Mouse (Mus musculus): ENCODE results near the gene Iqch. TPM values are rescaled to one million over a fixed set of nuclear protein-coding genes. Genes with fewer than 3 reads are reported as not detected.

Iqch gene
- polyA plus RNA-seq, 1 experiment from 2014 or later = 0.15 TPM

- no peak for ATAC-seq
Measured at GRCm38 (mm10) chr9:63610231-63610630, 7.9 kb upstream of the Iqch start.

DNA sequence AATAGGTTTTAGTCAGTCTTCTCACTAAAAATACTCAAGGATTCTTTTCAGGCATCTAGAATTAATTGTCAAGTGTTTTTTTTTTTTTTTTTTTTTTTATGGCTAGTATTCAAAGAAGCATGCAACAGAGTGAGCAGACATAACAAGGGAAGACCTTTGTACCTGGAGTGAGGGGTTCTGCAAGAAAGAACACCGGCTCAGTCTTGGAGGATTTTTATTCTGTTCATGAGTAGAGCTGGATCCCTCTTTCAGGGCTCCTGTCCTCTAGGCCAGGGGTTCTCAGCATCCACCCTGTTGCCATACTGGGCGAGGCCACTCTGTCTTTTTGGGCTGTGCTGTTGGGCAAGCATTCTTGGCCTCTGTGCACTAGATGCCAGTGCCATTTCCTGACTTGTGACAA, 7.5 kb upstream of the Iqch start:
- H3K4me1 ChIP-seq (replicated peaks) = peaks cover 29% of the 10 kb centered on the region
- no peak overlapping the region for H3K9ac ChIP-seq (replicated peaks)
- no peaks in the 10 kb centered on the region for H3K27me3 ChIP-seq
- H3K4me3 ChIP-seq (replicated peaks) = no peak overlapping the region
- H3K36me3 ChIP-seq = no peaks in the 10 kb centered on the region
- no peak overlapping the region for H3K27ac ChIP-seq
- no peak overlapping the region for H3K4me2 ChIP-seq (replicated peaks)
- no peak for ATAC-seq
- 93% methylated on average over 2 of the region's 2 CpGs for WGBS
- no peaks in the 10 kb centered on the region for H3K9me3 ChIP-seq

More at GRCm38 (mm10) chr9:63610231-63610630, 7.9 kb upstream of the Iqch start:
- no peak overlapping the region for H3K27ac ChIP-seq
- WGBS = 88% methylated on average over 6 of the region's 6 CpGs
- no peak overlapping the region for H3K4me2 ChIP-seq (replicated peaks)
- no peaks in the 10 kb centered on the region for H3K36me3 ChIP-seq
- H3K4me3 ChIP-seq (replicated peaks) = no peak overlapping the region
- no peak overlapping the region for H3K9ac ChIP-seq (replicated peaks)
- peaks cover 29% of the 10 kb centered on the region for H3K4me1 ChIP-seq (replicated peaks)
- H3K9me3 ChIP-seq = no peaks in the 10 kb centered on the region
- no peaks in the 10 kb centered on the region for H3K27me3 ChIP-seq

DNA sequence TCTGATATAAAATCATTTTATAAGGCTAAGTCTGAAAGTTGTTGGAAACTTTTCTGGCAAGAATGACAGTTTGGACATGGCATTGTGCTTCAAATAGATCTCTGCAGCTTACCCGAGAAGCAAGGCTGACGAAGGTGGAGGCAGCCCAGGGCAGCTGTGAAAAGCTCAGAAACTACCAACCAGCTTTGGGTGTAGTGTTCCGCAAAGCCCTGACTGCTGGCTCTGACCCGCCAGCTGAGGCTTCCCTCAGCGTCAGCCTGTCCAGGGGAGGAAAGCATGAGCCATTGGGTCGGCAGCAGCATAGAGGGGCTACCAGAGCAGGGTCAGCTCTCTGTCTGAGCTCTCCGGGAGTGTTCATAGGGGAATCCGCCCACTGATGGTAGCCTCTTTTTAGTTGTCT, 7.0 kb upstream of the Iqch start:
- no peaks in the 10 kb centered on the region for H3K27me3 ChIP-seq
- H3K27ac ChIP-seq = no peak overlapping the region
- H3K4me3 ChIP-seq (replicated peaks) = no peak overlapping the region
- H3K9me3 ChIP-seq = no peaks in the 10 kb centered on the region
- no peak overlapping the region for H3K4me2 ChIP-seq (replicated peaks)
- H3K4me1 ChIP-seq (replicated peaks) = peaks cover 31% of the 10 kb centered on the region
- no peaks in the 10 kb centered on the region for H3K36me3 ChIP-seq
- WGBS = 59% methylated on average over 8 of the region's 8 CpGs
- ATAC-seq = no peak
- no peak overlapping the region for H3K9ac ChIP-seq (replicated peaks)

DNA sequence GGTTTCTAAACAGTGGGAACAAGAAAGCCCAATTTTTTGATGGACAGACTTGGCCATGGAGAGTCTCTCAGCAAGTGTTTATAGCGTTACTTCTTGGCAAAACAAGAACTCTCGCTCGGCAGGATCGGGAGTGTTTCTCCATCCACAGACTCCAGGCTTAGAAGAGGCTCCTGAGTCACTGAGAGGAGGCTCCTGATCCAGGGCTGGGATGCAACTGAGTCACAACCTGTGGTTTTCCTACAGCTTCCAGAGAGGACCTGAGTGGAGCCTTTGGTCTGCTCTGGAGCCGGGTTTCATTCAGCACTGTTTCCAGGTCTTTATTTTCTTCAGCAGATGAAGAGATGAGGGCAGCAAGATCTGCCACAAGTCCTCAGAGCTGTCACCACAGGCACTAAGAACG, 5.7 kb upstream of the Iqch start:
- H3K4me2 ChIP-seq (replicated peaks) = no peak overlapping the region
- WGBS = 70% methylated on average over 6 of the region's 6 CpGs
- no peak overlapping the region for H3K27ac ChIP-seq
- H3K9me3 ChIP-seq = no peaks in the 10 kb centered on the region
- H3K36me3 ChIP-seq = no peaks in the 10 kb centered on the region
- no peak overlapping the region for H3K4me3 ChIP-seq (replicated peaks)
- no peaks in the 10 kb centered on the region for H3K27me3 ChIP-seq
- no peak for ATAC-seq
- H3K9ac ChIP-seq (replicated peaks) = no peak overlapping the region
- peaks cover 34% of the 10 kb centered on the region for H3K4me1 ChIP-seq (replicated peaks)

DNA sequence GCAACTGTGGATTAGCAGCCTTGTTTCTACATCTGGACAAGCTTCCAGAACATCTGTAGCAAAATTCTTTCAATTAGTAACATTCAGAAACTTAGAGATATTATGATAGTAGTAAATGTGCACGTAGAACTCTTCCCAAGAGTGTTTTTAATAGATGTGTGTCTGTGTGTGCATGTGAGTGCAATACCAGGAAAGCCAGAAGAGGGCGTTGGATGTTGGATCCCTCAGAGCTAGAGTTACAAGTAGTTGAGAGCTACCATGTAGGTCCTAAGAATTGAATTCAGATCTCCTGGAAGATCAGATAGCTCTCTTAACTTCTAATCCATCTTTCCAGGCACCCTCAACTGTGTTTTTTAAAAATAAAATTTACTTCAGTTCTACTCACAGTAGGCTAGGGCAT, 4.3 kb upstream of the Iqch start:
- Histone ChIP-seq H3K27me3 (no peaks in the 10 kb centered on the region), H3K9ac (replicated peaks) (no peak overlapping the region), H3K4me3 (replicated peaks) (no peak overlapping the region), H3K4me2 (replicated peaks) (no peak overlapping the region), H3K4me1 (replicated peaks) (peaks cover 30% of the 10 kb centered on the region), H3K9me3 (no peaks in the 10 kb centered on the region), H3K36me3 (no peaks in the 10 kb centered on the region), H3K27ac (no peak overlapping the region)
- 77% methylated on average over 2 of the region's 2 CpGs for WGBS
- ATAC-seq = no peak

DNA sequence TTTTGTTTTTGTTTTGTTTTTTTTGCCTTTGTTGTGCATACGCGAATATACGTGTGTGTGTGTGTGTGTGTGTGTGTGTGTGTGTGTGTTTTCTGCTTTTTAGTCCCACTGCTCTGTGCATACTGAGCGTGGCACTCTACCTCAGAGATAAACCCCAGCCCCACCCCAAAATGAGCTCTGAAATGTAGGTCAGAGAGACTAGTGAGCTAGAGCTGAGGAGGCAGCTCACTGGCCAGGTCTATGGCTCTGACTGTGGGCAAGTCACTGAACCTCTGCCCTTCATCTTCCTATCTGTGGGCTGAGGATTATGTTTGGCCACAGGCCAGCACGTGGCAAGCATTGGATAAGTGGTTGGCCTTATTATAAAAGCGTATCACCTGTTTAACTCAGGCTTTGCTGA, 1.6 kb upstream of the Iqch start:
- Histone ChIP-seq H3K9ac (replicated peaks) (0 out of 2 replicates have a peak overlapping the region, but pooled peaks have one; percentile 14), H3K36me3 (no peaks in the 10 kb centered on the region), H3K4me3 (replicated peaks) (peak overlapping the region; percentile 74; the same call in 1 of the 2 replicates), H3K4me2 (replicated peaks) (peak overlapping the region; percentile 72), H3K27ac (no peak overlapping the region), H3K27me3 (no peaks in the 10 kb centered on the region), H3K9me3 (no peaks in the 10 kb centered on the region), H3K4me1 (replicated peaks) (peaks cover 20% of the 10 kb centered on the region)
- ATAC-seq = no peak
- WGBS = 66% methylated on average over 6 of the region's 6 CpGs

GRCm38 (mm10) chr9:63596660-63597059, 5.6 kb downstream of the Iqch start:
- no peak for ATAC-seq
- Histone ChIP-seq H3K4me1 (replicated peaks) (no peaks in the 10 kb centered on the region), H3K36me3 (no peaks in the 10 kb centered on the region), H3K4me3 (replicated peaks) (no peak overlapping the region), H3K4me2 (replicated peaks) (no peak overlapping the region), H3K27me3 (no peaks in the 10 kb centered on the region), H3K9me3 (no peaks in the 10 kb centered on the region), H3K9ac (replicated peaks) (no peak overlapping the region), H3K27ac (no peak overlapping the region)
- WGBS = 89% methylated on average over 9 of the region's 9 CpGs

DNA sequence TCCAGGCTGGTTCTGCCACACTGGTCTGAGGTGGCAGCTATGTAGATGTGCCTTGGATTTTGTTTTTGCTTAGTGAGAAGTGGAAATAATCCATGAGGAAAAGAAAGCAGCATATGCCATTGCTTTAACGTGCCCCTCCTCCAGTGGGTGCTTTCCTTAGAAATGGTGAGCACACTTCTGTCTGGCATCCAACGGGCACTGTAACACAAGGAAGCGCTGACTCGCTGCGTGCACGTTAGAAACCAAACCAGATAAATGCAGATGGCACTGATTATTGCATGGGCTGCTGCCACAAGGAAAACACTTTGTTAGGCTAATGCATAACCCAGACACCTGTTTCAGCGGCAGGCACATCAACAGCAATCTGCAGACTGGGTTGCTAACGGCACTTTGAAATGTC, 6.6 kb downstream of the Iqch start:
- no peaks in the 10 kb centered on the region for H3K36me3 ChIP-seq
- H3K27me3 ChIP-seq = no peaks in the 10 kb centered on the region
- H3K27ac ChIP-seq = no peak overlapping the region
- no peak overlapping the region for H3K9ac ChIP-seq (replicated peaks)
- 88% methylated on average over 8 of the region's 8 CpGs for WGBS
- no peaks in the 10 kb centered on the region for H3K9me3 ChIP-seq
- no peak overlapping the region for H3K4me3 ChIP-seq (replicated peaks)
- H3K4me2 ChIP-seq (replicated peaks) = no peak overlapping the region
- no peak for ATAC-seq
- H3K4me1 ChIP-seq (replicated peaks) = no peaks in the 10 kb centered on the region

DNA sequence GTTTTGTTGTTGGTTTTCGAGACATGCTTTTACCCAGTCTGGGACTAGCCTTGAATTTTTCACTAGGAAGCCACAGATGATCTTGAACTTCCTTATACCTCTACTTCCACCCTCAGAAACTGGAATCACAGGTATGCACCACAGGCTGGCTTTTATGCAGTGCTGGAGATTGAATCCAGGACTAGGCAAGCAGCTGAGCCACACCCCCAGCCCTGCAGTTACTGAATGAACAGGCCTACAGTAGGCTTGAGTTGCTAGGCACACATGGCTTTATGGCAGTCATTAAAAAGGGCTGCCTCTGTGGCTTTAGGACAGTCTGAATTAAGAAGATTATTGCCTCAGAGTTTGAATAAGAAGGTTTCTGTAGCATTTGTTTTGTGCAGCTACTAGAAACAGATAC, 7.3 kb downstream of the Iqch start:
- Histone ChIP-seq H3K27me3 (no peaks in the 10 kb centered on the region), H3K27ac (no peak overlapping the region), H3K9me3 (no peaks in the 10 kb centered on the region), H3K9ac (replicated peaks) (no peak overlapping the region), H3K4me1 (replicated peaks) (no peaks in the 10 kb centered on the region), H3K4me2 (replicated peaks) (no peak overlapping the region), H3K36me3 (no peaks in the 10 kb centered on the region), H3K4me3 (replicated peaks) (no peak overlapping the region)
- 100% methylated on average over 1 of the region's 1 CpGs for WGBS
- ATAC-seq = no peak

- 90% methylated on average over 8 of the region's 8 CpGs for WGBS
- Histone ChIP-seq H3K4me3 (replicated peaks) (no peak overlapping the region), H3K36me3 (no peaks in the 10 kb centered on the region), H3K27me3 (no peaks in the 10 kb centered on the region), H3K4me2 (replicated peaks) (no peak overlapping the region), H3K9me3 (0 out of 2 replicates have a peak, but pooled peaks cover 7% of the 10 kb centered on the region), H3K9ac (replicated peaks) (no peak overlapping the region), H3K4me1 (replicated peaks) (no peaks in the 10 kb centered on the region), H3K27ac (no peak overlapping the region)
- no peak for ATAC-seq
Measured at GRCm38 (mm10) chr9:63591661-63592256, 10.5 kb downstream of the Iqch start.

DNA sequence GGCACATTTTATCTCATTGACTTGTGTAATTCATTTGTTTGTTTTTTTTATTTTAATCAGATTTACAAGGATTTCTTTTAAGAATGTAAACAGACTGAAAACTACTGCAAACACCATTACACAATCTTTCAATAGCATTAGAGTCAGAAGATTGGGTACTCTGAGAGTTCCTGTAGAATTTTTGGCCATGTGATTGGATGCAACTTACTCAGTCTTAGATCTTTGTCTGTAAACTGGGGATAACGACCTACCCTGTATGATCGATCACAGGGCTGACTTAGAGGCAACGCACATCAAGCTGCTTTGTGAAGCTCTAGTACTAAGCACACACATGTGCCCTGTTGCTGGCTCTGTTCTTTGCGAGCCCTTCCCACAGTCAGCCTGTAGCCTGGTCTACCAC, 11.7 kb downstream of the Iqch start:
- Histone ChIP-seq H3K4me3 (replicated peaks) (no peak overlapping the region), H3K4me2 (replicated peaks) (no peak overlapping the region), H3K27me3 (no peaks in the 10 kb centered on the region), H3K36me3 (no peaks in the 10 kb centered on the region), H3K9ac (replicated peaks) (no peak overlapping the region), H3K27ac (no peak overlapping the region), H3K9me3 (0 out of 2 replicates have a peak, but pooled peaks cover 9% of the 10 kb centered on the region), H3K4me1 (replicated peaks) (no peaks in the 10 kb centered on the region)
- WGBS = 97% methylated on average over 4 of the region's 4 CpGs
- no peak for ATAC-seq

- WGBS = 82% methylated on average over 6 of the region's 6 CpGs
- H3K36me3 ChIP-seq = no peaks in the 10 kb centered on the region
Measured at GRCm38 (mm10) chr9:63589209-63589608, 13.1 kb downstream of the Iqch start.

GRCm38 (mm10) chr9:63585251-63585650, 17.0 kb downstream of the Iqch start:
- 92% methylated on average over 6 of the region's 6 CpGs for WGBS
- H3K4me2 ChIP-seq (replicated peaks) = no peak overlapping the region
- H3K9ac ChIP-seq (replicated peaks) = no peak overlapping the region
- no peak overlapping the region for H3K27ac ChIP-seq
- H3K27me3 ChIP-seq = no peaks in the 10 kb centered on the region
- 0 out of 2 replicates have a peak, but pooled peaks cover 9% of the 10 kb centered on the region for H3K9me3 ChIP-seq
- no peak overlapping the region for H3K4me3 ChIP-seq (replicated peaks)
- H3K36me3 ChIP-seq = no peaks in the 10 kb centered on the region
- no peaks in the 10 kb centered on the region for H3K4me1 ChIP-seq (replicated peaks)
- ATAC-seq = no peak

More at GRCm38 (mm10) chr9:63589209-63589608, 13.1 kb downstream of the Iqch start:
- H3K4me1 ChIP-seq (replicated peaks) = no peaks in the 10 kb centered on the region
- no peak overlapping the region for H3K4me3 ChIP-seq (replicated peaks)
- no peak overlapping the region for H3K27ac ChIP-seq
- H3K9ac ChIP-seq (replicated peaks) = no peak overlapping the region
- no peaks in the 10 kb centered on the region for H3K27me3 ChIP-seq
- no peak overlapping the region for H3K4me2 ChIP-seq (replicated peaks)
- ATAC-seq = no peak
- 0 out of 2 replicates have a peak, but pooled peaks cover 9% of the 10 kb centered on the region for H3K9me3 ChIP-seq
